Mouse (Mus musculus) kidney, adult 18-20 months (tissue): ENCODE data around the gene Mars.

Experiments
- DNase-seq: peaks from one replicate; pipeline ENCODE4 v3.0.0; 2021

Mars gene

GRCm38 (mm10) chr10:127286730-127287129, 24.9 kb downstream of the Mars start:
- no peak for DNase-seq

- no peak for DNase-seq
These were observed 25.4 kb downstream of the Mars start for GRCm38 (mm10) chr10:127286194-127286593.

GRCm38 (mm10) chr10:127285644-127286043, 25.9 kb downstream of the Mars start:
- no peak for DNase-seq

- no peak for DNase-seq
These were observed 26.7 kb downstream of the Mars start for GRCm38 (mm10) chr10:127284724-127285500.

GRCm38 (mm10) chr10:127284105-127284622, 27.4 kb downstream of the Mars start:
- DNase-seq: no peak

DNA sequence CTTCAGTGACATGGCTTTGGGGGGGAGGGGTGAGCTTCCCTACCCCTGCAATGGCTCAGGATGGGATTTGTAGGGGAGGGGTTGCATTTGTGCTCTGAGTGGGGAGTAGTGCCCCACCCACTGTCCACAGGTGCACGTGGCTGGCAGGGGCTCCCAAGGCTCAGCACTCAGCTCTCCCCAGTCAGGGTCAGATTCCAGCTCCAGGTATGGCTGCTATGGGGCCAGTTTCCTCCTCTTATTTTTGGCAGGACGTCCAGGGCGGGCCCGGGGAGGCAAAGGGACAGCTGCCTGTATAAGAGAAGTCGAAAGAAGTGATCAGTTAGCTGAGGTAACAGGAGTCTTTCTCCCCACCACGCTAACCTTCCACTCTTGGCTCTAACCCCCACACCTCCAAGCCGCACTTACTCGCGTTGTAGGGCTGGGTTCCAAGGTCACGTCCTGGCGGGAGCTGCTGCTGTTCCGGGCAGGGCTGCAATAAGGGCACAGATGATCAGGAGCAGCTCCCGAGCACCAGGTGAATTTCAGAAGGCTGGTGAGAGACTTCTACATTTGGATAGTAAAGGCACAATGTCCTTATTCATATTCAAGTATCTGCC, 28.9 kb downstream of the Mars start:
- DNase-seq: peak; percentile 39

- peak; percentile 21 for DNase-seq
These were observed 30.3 kb downstream of the Mars start for GRCm38 (mm10) chr10:127281316-127281715.

DNA sequence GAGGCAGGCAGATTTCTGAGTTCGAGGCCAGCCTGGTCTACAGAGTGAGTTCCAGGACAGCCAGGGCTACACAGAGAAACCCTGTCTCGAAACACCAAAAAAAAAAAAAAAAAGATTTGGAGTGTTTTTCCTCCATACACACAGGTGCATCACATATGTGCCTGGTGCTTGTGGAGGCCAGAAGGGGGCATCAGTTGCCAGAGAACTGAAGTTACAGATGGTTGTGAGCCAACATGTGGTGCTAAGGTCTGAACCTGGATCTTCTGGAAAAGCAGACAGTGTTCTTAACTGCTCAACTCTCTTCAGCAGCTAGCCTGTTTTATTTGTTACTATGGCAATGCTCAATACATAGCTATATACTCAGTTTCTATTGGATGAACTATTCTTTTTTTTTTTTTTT, 31.9 kb downstream of the Mars start:
- no peak for DNase-seq

- DNase-seq: no peak
These were observed 37.1 kb downstream of the Mars start for GRCm38 (mm10) chr10:127274261-127275022.

DNA sequence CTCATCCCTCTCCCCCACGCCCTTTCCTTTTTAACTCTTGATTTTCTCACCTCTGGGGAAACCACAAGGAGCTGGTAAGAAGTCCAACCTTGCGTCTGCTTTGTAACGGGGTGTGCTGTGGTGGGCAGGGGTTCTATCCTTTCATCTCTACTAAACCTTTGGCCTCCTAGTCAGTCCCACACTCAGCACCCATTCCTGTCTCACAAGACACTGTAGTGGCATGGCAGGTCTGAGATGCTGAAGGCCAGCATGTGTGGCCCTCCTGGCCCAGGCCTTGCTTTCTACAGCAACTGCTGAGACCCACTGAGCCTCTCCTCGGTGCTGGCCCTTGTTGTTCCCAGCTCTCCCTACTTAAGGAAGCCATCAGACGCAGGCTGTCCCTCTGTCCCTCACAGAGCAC, 39.2 kb downstream of the Mars start:
- no peak for DNase-seq

DNA sequence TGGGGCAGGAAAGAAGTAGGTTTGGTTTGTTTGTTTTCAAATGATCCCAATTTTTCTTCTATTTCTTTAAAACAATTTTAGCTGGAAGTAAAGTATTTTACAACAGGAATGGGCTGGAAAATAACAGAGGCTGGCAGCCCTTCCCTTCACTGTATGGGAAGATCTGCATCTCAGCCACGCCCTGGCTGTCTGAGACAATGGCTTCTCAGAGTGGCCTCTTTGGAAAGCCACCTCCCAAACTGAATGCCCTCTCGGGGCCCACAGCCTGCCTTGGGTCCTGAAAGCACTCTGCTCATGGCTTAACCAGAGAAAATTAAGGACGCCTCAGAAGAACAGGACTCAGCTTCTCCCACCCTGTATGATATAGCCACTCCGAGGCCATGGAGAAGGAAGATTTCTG, 41.7 kb downstream of the Mars start:
- no peak for DNase-seq

- no peak for DNase-seq
These were observed 42.5 kb downstream of the Mars start for GRCm38 (mm10) chr10:127269036-127269435.

GRCm38 (mm10) chr10:127268401-127268800, 43.2 kb downstream of the Mars start:
- no peak for DNase-seq

- peak; percentile 13 for DNase-seq
These were observed 44.3 kb downstream of the Mars start for GRCm38 (mm10) chr10:127267318-127267717.

- DNase-seq: peak; percentile 93
These were observed 45.2 kb downstream of the Mars start, which contains the start of gene Dctn2 for GRCm38 (mm10) chr10:127266112-127267091. Gene Dctn2, plus strand, starts transcription at chr10:127266368.

GRCm38 (mm10) chr10:127265727-127266111, 45.9 kb downstream of the Mars start:
- no peak for DNase-seq

DNA sequence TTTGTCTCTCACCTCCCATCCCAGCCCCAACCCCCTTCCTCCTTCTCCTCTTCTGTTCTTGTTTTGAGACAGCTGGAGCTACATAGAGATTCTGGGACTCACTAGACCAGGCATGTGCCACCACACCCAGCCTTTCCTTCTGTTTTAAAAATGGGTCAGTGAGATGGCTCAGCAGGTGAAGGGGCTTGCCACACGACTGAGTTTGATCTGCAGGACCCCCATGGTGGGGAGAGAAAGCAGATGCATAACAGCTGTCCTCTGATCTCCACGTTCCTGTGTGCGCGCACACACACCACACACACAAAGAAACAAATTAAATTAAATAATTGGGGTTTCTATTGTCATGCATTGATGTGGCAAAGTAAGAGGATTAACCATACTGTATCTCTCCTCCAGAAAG, 46.6 kb downstream of the Mars start:
- no peak for DNase-seq

DNA sequence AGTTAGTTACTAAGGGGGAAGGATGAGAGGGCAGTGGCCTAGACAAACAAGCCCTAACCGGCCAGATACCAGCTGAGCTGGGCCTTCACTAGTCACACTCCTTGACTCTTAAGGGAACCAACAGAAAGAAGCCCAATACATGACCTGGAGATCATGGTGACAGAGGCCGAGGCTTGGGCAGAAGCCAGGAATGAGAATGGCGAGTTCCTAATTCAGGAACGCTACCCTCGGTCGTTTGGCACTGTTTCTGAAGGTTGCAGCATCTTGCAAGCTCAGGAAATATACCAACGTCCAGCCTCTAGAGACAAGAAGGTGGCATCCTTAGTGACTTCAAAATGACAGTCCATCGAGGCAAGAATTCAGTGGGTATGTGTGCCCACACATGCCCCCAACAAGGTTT, 47.2 kb downstream of the Mars start:
- DNase-seq: no peak

DNA sequence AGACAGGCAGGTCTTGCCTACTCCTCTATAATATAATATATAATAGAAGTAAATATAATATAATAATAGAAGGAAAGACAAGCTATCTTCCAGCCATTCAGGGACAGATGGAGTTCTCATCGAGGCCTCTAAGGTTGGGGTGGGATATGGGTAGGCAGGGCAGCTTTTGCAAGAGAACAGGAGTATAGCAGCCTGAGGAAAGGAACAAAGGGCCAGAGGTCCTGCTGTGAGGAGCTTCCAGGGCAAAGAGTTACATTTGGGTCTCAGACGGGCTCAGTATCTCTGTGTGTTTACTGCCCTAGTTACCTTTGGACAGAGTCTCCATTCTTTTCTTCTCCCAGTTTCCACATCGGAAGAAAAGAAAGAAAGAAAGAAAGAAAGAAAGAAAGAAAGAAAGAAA, 48.0 kb downstream of the Mars start:
- no peak for DNase-seq

DNA sequence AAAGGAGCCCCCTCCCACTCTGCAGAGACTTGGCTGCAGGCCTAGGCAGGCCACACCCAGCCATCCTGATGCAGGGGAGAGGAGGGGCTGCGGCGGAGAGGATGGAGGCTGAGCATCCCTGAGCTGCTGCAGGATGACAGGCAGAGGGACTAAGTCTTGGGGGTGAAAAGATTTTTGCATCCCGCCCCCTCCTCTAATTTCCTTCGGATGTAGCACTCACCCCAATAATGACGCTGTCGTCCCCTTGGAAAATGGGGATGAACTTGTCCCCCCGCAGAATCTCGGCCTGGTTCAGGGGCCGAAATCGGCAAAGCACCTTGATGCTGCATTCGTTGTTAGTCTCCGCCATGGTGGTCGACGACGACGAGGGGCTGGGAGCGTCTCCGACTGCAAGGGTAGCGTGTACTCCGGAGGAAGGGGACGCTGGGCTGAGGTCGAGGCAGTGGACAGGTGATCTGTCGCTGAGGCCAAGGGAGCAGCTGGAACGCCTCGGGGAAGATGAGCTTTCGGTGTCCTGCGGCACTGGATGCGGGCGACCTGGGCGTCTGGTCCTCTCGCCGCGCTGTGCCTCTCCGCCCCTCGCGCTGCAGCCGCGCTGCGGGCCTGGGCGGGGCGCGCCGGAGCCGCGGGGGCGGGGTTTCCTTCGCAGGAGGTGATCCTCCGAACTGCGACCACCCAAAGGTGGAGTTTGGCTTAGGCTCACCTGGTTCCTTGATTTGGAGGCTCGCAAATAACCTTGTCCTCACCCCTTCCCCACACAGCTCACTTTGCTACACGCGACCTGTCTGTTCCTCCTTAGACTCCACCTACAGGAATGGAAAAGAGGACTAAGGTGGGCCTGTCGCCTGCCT, 48.8 kb downstream of the Mars start, which contains the start of gene Kif5a:
Kif5a (minus strand) TSS at position 801 of the 851 bp plus-strand sequence.
- DNase-seq: peak; percentile 48
